Comparison of ENCODE assay signal across 8 mouse cellular contexts in the genomic region with DNA sequence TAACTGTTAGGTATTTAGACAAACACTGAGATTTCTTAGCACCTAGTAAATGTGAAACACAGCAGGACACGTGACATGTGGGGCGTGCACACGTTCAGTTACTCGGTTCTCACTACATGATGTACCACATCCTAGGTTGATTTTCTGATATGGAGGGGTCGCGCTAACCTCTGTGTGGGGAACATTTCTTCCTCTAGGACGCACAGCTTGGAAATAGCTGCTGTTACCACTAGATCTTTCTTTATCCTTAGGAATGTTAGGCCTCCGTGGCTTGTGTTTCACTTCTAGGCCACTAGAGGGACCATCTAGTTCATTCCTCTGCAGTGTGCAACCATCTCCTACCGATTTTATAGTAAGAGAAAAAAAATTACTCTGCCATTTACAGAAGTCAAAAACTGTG. TPM values are rescaled to one million over a fixed set of nuclear protein-coding genes. Genes with fewer than 3 reads are reported as not detected.
DNase-seq lines count a peak whose midpoint lies in the region; ATAC-seq and TF ChIP-seq lines count a peak whose summit lies in the region.

No protein-coding gene starts in this region.

- H3K4me2 ChIP-seq in heart, embryonic 11.5 days, result no peak overlapping the region
- no peak overlapping the region for H3K4me2 ChIP-seq in intestine, postnatal 0 days (replicated peaks; ENCODE audit: low read depth)
- no peak overlapping the region for H3K4me2 ChIP-seq in limb, embryonic 14.5 days (replicated peaks; ENCODE audit: low read depth, low read length, severe bottlenecking)

- in situ Hi-C loops in Patski (cut with MboI; ENCODE audit: low pct_unique_long_range_greater_than_20kb), result no loop called here

- no peak overlapping the region for H3K4me3 ChIP-seq in heart, embryonic 11.5 days (ENCODE audit: low read depth, low read length)
- no peak overlapping the region for H3K4me3 ChIP-seq in intestine, postnatal 0 days (ENCODE audit: low read depth, low read length)
- H3K4me3 ChIP-seq in limb, embryonic 14.5 days (replicated peaks; ENCODE audit: low read length), result no peak overlapping the region

- no peaks in the 10 kb centered on the region for H3K9me3 ChIP-seq in heart, embryonic 11.5 days (replicated peaks; ENCODE audit: control insufficient read depth, low read length)
- no peaks in the 10 kb centered on the region for H3K9me3 ChIP-seq in intestine, postnatal 0 days (ENCODE audit: control insufficient read depth)
- H3K9me3 ChIP-seq in limb, embryonic 14.5 days (ENCODE audit: control insufficient read depth, low read length), result no peaks in the 10 kb centered on the region

- H3K27me3 ChIP-seq in heart, embryonic 11.5 days (ENCODE audit: control insufficient read depth, insufficient read depth, low read length), result no peaks in the 10 kb centered on the region
- H3K27me3 ChIP-seq in Patski, result no peaks in the 10 kb centered on the region
- no peaks in the 10 kb centered on the region for H3K27me3 ChIP-seq in intestine, postnatal 0 days (replicated peaks; ENCODE audit: control insufficient read depth, insufficient read depth, low read length)
- no peaks in the 10 kb centered on the region for H3K27me3 ChIP-seq in limb, embryonic 14.5 days (ENCODE audit: control insufficient read depth, insufficient read depth, low read length)

- no peaks in the 10 kb centered on the region for H3K36me3 ChIP-seq in heart, embryonic 11.5 days (ENCODE audit: control insufficient read depth, insufficient read depth, low read length)
- peaks cover 9% of the 10 kb centered on the region for H3K36me3 ChIP-seq in intestine, postnatal 0 days (ENCODE audit: control insufficient read depth, insufficient read depth)
- no peaks in the 10 kb centered on the region for H3K36me3 ChIP-seq in limb, embryonic 14.5 days (ENCODE audit: control insufficient read depth, insufficient read depth, low read length)

- no peak for TF ChIP-seq POLR2A in limb, embryonic 14.5 days (IDR thresholded peaks at IDR 0.05; ENCODE audit: borderline replicate concordance, extremely low read depth, insufficient read depth, insufficient read length)

- CTCF ChIA-PET in Patski (lab: Charles Lee), result interaction anchor here (0.8 to 1.5 kb wide), 11 partner anchors 8 to 1891 kb away, joined by 3 to 4 read pairs (median 3); no protein-coding TSS in a partner anchor

- DNase-seq in heart, postnatal 4 days, result peak; percentile 37
- no peak for DNase-seq in Patski (ENCODE audit: low read depth, low spot score)
- DNase-seq in limb, embryonic 14.5 days (ENCODE audit: low spot score), result peak; percentile 76
- DNase-seq in retina, postnatal 1 day, result peak; percentile 63
- DNase-seq in spleen, postnatal 10 days (ENCODE audit: low spot score in 2 of 2), result no peak

- no peak overlapping the region for H3K27ac ChIP-seq in heart, embryonic 11.5 days (ENCODE audit: low read depth, low read length)
- no peak overlapping the region for H3K27ac ChIP-seq in intestine, postnatal 0 days (ENCODE audit: low read depth, low read length)
- H3K27ac ChIP-seq in limb, embryonic 14.5 days (replicated peaks; ENCODE audit: low read depth, low read length), result no peak overlapping the region

- TF ChIP-seq CTCF in Patski (IDR thresholded peaks at IDR 0.05), result peak; percentile 81
- peak; percentile 80 for TF ChIP-seq CTCF in intestine, postnatal 0 days (IDR thresholded peaks at IDR 0.05; ENCODE audit: low read depth)

- no peaks in the 10 kb centered on the region for H3K4me1 ChIP-seq in heart, embryonic 11.5 days (ENCODE audit: control insufficient read depth, insufficient read depth, low read length)
- H3K4me1 ChIP-seq in intestine, postnatal 0 days (replicated peaks; ENCODE audit: control insufficient read depth, insufficient read depth, low read length), result no peaks in the 10 kb centered on the region
- no peaks in the 10 kb centered on the region for H3K4me1 ChIP-seq in limb, embryonic 14.5 days (ENCODE audit: control insufficient read depth, insufficient read depth, low read length)

- no peak for ATAC-seq in heart, embryonic 11.5 days (replicated peaks; ENCODE audit: insufficient number of reproducible peaks, low FRiP score, low TSS enrichment)
- peak; percentile 86 for ATAC-seq in Patski
- 0 out of 2 replicates have a peak, but pooled peaks have one; percentile 42 for ATAC-seq in erythroid progenitor cell, adult 5-6 weeks (replicated peaks; ENCODE audit: low FRiP score, poor library complexity, severe bottlenecking)
- ATAC-seq in intestine, postnatal 0 days, result 0 out of 2 replicates have a peak, but pooled peaks have one; percentile 36
- peak; percentile 73 for ATAC-seq in limb, embryonic 14.5 days (ENCODE audit: low FRiP score, low read depth)

- POLR2A ChIA-PET in Patski (lab: Charles Lee), result interaction anchor here (0.7 kb wide), 1 partner anchor 1390 kb away, joined by 6 read pairs; no protein-coding TSS in a partner anchor

- H3K9ac ChIP-seq in heart, embryonic 11.5 days (ENCODE audit: low read depth, low read length), result no peak overlapping the region
- no peak overlapping the region for H3K9ac ChIP-seq in intestine, postnatal 0 days (ENCODE audit: low read depth, low read length)
- H3K9ac ChIP-seq in limb, embryonic 14.5 days (ENCODE audit: low read depth, low read length, severe bottlenecking), result no peak overlapping the region

- WGBS in heart, embryonic 11.5 days (ENCODE audit: insufficient replicate concordance), result 52% methylated on average over 9 of the region's 9 CpGs
- WGBS in intestine, postnatal 0 days, result 52% methylated on average over 9 of the region's 9 CpGs
- WGBS in limb, embryonic 14.5 days, result 48% methylated on average over 9 of the region's 9 CpGs

RNA-seq across cellular contexts. Expression of gene Slc39a8, which starts 37.7 kb away (rescaled TPM):
- total RNA-seq in heart, postnatal 4 days (2021), result 10 to 100 TPM in 1 of 2 experiments, 1 to 10 TPM in 1; 9.0 to 10.9 TPM
- 45.8 and 51.7 TPM in 2 replicates for polyA plus RNA-seq in heart, embryonic 11.5 days (2014; fragmentation: Nextera tagmentation; extraction: Ambion mirVana)
- polyA plus RNA-seq in Patski (2021), result not detected
- 14.4 and 19.7 TPM in 2 replicates for total RNA-seq in erythroid progenitor cell, adult 5-6 weeks (2015; ENCODE audit: low replicate concordance)
- 14.4 and 19.1 TPM in 2 replicates for total RNA-seq in erythroid progenitor cell, adult 5-6 weeks (2017; ENCODE audit: low replicate concordance)
- 36.8 and 39.5 TPM in 2 replicates for polyA plus RNA-seq in intestine, postnatal 0 days (2015; fragmentation: Nextera tagmentation; extraction: Ambion mirVana)
- 3.9 and 4.2 TPM in 2 replicates for polyA plus RNA-seq in limb, embryonic 14.5 days (2012; rRNA removed)
- 5.3 and 5.9 TPM in 2 replicates for polyA plus RNA-seq in limb, embryonic 14.5 days (2014; fragmentation: Nextera tagmentation; extraction: Ambion mirVana)

Comparison
In these comparisons a context has a peak if more than half of its experiments do, and no peak if none do; other contexts are left out.
1. DNase-seq: peak in heart, postnatal 4 days (single experiment), limb, embryonic 14.5 days (single experiment) and retina, postnatal 1 day (single experiment); none in Patski (single experiment) and spleen, postnatal 10 days (0 of 2).